Mouse (Mus musculus): ENCODE results near the gene Pcsk2.

The Pcsk2 gene

DNA sequence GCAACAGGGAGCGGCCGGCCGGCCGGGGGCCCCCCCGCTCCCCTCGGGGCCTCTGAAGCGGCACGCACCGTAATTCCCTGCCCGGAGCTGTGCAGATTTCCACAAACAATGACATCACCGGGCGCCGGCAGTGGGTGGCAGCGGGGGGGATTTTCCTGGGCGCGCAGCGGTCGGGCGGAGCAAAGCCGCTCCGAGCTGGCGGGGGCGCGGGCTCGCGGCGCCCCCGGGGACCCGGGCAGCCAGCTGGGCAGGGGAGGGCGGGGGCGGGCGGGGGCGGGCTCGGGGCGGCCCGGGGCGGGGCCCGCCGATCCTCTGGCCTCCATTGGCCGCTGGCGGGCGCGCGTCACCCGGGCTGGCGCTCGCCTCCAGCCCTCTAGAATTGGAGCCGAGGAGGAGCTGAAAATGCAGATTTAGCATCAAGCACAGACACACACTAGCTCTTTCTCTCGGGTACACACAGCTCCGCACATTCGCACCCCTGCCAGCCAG is at the start of gene Pcsk2:
TSS of gene Pcsk2 (plus strand) at position 399 of the 489 bp plus-strand sequence.
- DNase-seq = peak; percentile 29 to 50

DNA sequence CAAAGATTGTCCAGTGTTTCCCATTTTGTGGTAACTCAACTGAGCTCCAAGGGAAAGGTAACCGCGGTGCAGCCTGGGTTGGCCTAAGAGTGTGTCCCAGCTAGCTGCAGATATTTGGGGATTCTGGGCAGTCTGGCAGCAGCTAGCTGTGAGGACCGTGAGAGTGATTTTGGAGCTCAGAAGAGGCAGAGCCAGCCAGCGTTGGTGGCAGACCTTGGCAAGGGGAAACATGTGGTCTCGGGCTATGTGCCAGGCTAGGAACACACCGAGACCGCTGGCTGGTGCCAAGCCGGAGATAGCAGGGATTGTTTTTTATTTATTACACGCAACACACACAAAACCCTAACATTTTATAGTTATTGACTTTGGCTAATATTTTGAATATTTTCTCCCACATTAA is 45.1 kb upstream of the Pcsk2 start:
- no peak for DNase-seq

DNA sequence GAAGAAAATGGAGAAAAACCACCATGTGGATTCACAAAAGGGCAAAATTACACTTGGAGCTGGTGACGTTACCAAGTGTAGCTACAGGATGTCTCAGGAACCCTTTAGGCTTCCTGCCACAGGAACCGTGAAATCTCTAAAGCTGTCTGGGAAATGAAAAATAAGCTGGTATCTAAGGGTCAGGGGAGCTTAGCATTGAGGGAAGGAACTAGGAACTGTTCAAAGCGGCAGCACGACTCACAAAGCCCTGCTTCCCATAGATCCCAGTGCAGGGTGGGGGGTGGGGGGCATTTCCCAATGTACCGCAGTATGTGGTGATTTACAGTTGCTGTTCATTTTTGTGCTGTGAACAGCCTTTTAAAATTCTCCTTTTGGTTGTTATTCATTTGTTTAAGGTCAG is 44.2 kb upstream of the Pcsk2 start:
- no peak for DNase-seq

DNA sequence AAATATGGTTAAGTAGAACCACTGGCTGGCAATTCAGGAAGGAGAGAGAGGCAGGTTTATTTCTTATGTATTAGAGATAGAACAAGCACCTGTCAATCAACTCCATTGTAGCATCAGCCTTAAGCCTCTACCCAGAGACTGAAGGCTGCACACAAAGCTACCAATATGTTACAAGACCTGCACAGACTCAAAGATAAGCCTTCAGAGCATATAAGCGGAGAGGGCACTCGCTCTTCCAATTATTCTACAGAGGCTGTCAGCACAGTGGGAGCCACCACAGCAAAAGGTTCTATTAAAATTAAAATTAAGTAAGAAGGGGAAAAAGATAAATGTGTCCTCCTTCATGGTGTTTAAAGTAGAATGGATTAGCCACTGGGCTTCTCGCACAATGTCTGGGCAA is 43.8 kb upstream of the Pcsk2 start:
- DNase-seq = no peak

DNA sequence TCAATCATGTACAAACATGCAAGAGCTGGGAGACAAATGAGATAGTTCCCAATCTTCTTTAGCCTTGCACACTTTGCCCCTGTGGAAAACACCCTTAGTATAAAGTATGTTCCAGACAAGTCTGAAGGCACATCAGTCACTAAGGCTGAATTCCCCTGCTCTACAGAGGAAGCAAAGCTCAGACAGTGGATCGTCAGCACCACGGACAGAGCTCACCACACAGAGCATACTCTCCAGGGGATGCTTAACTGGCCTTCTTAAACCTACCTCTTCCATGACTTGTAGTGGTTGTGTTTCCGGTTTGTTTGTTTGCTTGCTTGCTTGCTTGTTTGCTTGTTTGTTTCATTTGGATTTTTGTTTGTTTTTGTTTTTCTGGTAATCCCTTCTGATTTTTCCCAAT is 9.5 kb upstream of the Pcsk2 start:
- DNase-seq = no peak

DNA sequence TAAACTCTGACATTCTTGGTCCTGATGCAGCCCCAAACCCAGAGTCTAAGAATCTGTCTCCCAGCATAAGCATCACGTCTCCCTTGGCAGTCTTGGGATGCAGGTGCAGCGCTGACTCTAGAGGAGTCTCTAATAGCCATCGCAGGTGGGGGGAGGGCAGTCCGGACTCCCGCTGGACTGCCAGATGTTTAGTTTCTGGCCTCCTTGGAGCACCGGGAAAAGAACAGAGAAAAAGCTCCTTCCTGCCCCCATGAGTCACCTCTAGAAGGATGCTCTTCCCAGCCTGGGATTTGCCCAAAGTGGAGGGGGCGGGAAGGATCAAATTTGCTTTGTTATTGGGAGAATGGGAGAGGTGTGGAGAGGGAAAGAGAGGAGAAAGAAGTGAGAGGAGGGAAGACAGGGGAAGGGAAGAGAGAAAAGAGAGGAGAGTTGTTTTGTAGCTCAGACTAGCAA is 631 bp upstream of the Pcsk2 start:
- no peak for DNase-seq

DNA sequence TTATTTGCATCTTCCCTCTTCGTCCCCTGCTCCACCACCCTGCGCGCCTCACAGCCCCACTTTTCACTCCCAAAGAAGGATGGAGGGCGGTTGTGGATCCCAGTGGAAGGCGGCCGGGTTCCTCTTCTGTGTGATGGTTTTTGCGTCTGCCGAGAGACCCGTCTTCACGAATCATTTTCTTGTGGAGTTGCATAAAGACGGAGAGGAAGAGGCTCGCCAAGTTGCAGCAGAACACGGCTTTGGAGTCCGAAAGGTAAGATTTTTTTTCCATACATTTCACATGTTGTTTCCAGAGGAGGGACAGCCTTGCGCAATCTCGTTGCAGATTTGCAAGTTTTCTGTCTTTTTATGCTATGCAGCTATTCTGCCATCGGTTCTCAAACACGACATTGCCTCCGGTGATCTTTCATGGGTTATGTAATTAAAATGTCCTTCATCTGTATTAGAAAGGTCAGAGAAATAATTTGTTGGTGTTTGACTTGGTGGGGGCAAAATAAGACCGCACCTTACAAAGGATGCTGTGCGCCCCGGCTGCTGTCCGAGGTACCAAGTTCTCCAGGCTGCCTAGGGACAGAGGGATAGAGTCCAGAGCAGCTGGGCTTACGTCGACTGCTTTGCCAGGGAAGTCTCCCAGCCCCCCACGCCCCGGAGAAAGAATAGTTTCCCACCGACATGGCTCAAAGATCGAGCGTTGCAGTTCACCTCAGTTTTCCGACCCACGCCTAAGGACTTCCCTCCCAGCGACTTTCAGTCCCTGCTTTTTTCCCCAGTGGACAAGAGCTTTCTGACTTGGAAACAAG is 656 bp downstream of the Pcsk2 start:
- DNase-seq = no peak

DNA sequence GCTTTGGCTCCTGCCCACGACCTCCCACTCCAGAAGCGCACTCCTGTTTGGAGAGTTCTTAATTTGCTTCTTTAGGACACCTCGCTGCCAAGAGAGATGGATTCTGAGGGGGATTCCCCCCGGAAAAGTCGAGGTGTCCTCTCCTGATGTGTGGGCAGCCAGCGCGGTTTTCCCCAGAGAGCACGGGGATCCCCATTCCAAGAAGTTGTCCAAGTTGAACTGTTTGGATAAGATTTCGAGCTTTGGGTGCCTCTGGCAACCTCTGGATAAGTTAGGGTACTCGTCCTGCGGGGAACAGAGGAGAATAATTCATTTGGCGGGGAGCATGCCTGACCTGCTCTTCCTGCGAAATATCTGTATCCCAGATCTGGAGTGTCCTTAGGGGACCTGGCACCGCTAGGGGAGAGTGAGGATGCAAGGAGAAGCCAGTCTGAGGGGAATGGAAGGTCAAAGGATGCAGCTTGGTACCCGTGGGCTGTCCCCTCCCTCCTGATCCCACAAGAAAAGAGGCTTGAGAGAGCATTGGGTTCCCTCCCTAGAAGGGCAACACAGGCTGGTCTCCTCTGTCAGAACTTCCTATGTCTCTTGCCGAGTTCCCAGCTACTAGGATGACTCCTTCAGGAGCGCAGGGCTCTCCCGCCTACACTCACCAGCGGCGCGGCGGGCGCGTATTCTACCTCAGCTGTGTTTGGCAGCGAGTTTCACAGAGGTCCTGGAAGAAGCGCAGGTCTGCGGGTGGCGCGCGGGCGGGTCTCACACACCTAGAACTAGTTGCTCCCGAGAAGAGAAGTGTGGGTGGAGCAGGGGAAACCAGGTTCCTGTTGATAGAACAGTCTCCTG is 1.5 kb downstream of the Pcsk2 start:
- DNase-seq = no peak

DNA sequence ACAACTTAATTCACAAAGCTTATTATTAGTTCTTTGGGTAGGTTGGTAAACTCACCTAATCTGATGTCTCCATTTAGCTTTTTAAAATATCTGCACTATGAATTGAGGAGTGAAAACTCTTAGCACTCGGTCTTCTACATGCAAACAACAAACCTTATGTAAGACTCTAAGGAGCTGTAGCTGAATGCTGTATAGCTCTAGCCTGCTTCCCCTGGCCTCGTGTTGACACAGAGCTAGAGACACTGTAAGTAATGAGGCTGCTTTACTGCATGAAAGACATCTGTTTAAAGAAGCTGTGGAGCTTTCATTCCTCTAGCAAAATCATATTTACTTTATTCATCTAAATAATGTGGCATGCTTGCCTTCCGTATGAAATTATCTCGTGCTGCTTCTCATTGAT is 14.4 kb downstream of the Pcsk2 start:
- DNase-seq = no peak

DNA sequence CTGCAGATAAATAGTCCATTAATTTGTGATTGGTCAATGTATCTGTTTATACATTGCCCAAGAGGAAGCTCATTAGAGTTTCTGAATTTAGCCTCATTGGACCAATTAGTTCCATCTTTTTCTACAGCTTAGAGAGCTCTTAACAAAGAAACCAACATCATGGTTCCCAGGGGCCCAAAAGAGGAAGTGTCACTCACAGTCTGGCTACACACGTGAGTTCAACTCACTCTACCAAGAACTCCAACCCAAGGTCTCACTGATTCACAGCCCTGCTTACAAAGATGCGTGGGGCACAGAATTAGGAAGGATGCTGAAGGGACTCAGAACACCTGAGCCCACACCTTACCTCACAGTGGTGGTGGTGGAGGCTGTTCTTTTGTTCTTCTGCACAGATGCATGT is 19.1 kb downstream of the Pcsk2 start:
- DNase-seq = no peak

DNA sequence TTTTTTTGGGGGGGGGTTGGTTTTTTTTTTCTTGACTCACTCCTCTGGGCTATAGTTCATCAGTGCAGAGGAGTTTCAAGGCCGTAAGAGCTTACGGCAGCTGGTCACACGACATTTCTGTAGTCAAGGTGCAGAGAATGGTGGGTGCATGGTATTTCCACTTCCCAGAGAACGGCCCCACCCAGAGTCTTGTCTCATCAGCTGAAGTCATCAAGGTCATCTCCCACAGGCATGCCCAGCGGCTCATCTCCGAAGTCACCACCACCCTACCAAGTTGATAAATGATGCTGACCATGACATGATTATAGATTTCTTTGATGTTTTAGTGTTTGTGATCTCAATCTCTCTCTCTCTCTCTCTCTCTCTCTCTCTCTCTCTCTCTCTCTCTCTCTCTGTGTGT is 20.0 kb downstream of the Pcsk2 start:
- no peak for DNase-seq

DNA sequence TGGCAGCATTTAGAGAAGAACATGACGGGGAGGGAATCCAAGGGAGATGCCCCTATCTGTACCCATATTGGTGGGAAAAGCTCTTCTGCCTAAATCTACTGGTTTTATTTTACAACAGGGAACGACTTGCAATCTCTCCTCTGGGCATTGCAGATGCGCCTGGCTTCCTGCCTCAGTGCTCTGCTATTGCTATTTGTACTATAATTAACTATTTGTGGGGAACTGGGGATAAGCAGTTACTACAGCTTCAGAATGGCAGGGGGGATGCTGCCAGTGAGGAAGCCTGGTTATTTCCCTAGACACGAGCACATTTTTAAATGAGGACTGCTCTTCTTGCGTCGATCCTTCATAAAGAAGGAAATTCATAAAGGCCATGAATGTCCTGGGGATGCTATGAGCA is 39.4 kb downstream of the Pcsk2 start:
- no peak for DNase-seq

DNA sequence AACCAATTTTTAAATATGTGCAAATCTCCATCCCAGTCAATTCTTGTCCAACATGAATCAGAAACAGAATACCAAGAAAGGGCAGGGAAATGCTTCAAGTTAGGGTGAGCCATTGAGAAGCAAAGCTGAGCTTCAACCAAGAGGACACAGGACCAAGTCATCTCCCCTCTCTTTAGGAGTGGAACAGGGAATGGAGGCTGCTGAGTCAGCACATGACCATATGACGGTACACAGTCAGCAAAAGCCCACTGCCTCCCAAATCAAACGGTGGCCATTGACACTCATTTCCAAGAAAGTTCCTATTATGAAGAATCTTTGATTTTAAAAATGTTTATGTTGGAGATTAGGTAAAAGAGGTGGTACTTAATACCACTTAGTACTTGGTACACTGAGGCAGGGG is 44.4 kb downstream of the Pcsk2 start:
- DNase-seq = no peak

DNA sequence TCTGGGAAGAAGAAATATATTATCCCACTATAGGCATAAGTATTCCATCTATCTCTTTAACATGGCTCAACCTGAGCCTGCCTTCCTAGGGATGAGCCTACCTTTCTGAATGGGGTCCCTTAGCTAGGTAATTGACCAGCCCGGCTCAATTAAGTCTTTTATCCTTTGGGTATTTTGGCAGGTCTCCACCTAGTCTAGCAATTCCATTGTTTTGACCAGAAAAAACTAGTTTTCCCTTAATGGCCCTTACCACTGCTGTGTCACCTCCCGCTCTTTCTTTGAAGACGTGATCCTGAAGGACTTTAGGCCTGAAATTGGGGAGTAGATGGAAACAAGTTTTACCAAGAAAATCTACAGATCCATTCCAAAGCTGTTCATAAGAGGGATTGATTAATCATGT is 57.1 kb downstream of the Pcsk2 start:
- DNase-seq = no peak

DNA sequence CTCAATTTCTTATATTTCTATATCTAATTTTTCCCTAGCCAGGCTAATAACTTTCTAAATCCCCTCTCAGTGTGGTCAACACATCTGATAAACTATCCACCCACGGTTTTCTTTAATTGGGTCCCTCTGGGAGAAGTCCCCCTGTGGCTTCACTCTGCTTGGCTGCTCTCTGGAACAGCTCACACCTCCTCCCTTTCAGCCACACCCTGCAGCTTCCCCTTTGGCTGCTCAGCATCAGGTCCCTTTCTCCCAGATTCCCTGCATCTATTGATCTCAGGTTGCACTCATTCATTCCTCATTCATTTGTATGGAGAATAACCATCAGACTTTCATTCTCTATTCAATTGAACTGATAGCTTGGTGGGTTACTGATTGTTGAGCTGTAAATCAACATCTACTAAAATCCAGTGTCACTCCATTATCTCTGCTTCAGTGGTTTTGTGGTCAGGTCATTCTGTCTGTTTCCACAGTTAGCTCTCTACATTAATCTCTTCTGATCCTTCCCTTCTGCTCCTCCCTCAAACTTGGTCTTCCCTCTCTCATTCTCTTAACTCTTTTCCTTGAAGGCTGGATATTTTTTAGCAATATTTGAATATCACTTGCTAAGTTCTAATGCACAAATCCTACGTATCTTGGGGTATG is 58.0 kb downstream of the Pcsk2 start:
- no peak for DNase-seq

DNA sequence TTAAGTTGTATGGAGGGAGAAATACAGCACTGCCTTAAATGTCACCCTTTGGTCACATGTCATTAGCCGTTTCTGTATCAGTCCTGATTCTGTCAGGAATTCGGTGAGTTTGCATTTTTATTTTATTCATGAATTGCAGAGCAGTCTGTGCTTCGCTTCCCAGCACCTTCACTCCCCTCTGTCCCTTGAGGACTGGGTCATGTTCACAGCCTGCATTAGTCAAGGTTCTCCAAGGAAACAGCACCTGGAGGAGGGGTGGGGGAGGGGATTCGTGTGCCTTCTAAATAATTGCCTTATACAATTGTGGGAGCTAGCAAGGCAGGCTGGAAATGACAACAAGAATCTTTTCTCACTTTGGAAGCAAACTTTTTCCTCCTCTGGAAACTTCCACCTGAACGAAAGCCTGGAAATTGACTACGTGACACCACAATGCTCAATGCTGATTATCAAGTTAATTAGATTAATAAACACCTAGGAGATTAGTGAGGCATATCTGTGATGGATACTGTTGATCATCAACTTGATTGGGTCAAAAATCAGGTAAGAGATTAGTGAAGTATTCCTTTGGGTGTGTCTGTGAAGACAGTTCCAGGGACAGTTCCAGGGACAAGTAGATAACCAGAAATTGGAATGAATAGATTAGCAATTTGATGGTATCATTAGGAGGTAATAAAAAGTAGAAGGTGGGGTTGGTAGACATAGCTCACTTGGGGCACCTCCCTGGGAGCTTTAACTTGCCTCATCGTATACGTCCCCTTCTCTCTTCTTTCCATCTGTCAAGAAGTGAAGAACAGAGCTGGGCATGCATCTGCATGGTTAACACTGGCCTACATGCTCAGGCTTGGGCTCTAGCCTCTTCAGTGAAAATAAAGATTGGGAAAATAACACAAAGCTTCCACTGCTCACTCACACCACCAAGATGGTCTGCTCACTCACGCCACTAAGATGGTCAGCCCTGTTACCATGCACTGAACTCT is 64.7 kb downstream of the Pcsk2 start:
- DNase-seq = no peak

DNA sequence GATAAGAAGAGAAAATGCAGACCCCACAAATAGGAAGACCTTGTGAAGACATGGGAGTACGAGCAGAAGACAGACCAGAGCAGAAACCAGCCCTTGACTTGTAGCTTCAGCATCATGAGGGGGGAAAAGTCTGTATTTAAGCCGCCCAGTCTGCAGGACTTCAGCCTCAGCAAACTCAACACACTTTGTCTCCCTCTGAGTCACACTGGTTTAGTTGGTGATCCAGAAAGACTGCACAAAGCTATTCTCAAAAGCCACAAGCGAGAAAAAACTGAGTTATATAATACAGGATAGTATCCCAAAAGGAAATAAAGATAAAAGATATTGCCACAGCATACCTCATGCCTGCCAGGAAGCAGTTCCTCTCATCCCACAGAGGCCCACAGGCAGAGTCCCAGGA is 67.5 kb downstream of the Pcsk2 start:
- no peak for DNase-seq

DNA sequence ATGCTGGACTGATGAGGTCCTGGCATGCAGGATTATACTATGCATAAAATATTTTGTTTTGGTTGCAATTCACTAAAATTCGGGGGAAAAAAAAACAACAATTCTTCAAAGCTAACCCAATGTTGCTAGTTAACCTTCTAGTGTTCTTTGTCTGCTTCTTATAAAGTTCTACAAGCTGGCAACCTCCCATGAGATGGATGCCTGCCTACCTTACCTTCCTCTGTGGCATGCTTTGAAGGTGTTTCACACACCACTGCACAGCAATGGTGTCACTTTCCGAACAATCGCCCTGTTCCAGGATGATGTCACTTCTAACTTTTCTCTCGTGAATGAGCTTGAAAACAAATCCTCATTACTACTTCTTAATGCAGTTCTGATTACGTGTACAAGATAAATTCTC is 68.8 kb downstream of the Pcsk2 start:
- no peak for DNase-seq

DNA sequence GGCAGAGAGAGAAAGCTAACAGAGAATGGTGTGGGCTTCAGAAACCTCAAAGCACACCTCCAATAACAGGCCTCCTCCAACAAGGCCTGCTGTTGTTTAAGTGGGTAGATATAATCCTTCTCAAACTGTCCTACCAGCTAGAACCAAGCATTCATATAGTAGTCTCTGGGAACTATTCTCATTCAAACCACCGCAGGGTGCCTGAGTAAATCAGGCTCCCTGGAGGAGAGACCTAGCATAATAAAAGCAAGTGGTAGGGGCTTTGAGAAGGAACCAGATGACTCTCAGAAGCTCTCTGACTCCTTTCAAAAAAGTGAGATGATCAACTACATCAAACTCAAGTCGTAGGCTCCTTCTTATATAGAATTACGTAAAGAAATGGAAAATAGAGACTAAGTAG is 75.0 kb downstream of the Pcsk2 start:
- no peak for DNase-seq

DNA sequence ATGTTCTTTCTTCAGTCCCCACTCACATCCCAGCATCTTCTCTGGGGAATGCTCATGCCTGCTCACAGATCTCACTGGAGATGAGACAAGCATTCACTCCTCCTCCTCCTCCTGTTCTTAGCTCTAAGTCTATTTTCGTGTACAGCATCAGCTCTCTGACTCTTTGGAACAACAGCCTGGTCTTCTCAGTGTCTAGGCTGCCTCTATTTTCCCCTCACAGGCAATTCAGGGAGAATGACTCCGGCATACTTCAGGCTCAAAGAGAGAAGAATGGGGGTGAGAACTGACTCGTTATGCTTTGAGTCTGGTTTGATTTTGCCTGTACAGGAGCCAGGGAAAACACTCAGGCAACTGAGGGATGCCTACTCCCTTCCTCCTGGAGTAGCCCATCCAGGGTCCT is 78.0 kb downstream of the Pcsk2 start:
- DNase-seq = no peak

DNA sequence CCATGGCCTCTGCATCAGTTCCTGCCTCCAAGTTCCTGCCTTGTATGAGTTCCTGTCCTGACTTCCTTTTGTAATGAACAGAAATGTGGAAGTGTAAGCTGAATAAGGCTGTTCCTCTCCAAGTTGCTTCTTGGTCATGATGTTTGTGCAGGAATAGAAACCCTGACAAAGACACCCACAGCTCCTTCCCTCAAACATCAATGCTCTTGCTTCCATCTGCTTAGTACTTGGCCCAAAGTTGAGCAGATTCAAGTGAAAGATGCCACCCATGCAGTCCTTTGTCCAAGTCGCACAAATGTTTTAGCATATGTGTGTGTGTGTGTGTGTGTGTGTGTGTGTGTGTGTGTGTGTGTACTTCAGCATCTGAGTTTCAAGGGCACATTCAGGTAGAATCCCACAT is 97.3 kb downstream of the Pcsk2 start:
- no peak for DNase-seq

DNA sequence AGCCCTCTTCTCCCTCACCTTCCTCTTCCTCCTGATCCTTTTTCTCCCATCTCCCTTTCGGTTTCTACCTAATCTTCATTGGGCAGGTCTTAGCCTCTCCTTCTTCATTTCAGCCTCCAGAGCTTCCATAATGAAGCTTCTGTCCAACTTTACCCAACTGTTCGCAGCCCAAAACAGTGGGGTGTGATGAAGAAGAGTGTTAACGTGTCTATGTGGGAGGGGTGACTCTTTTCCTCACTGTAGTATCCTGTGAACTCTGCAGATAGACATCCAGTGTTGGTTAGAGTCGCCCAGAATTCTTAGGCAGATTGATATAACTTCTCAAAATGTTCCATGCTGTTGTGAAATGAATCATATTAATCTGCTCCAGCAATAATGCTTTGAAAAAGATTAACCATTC is 98.4 kb downstream of the Pcsk2 start:
- DNase-seq = no peak

Measured in lung, postnatal 4 days (tissue).